Mouse (Mus musculus): ENCODE measurements around the gene Strada. TPM values are rescaled to one million over a fixed set of nuclear protein-coding genes. Genes with fewer than 3 reads are reported as not detected.

Gene Strada
- total and polyA plus RNA-seq, 2 experiments from 2014 or later, result 21.2 to 31.2 TPM

DNA sequence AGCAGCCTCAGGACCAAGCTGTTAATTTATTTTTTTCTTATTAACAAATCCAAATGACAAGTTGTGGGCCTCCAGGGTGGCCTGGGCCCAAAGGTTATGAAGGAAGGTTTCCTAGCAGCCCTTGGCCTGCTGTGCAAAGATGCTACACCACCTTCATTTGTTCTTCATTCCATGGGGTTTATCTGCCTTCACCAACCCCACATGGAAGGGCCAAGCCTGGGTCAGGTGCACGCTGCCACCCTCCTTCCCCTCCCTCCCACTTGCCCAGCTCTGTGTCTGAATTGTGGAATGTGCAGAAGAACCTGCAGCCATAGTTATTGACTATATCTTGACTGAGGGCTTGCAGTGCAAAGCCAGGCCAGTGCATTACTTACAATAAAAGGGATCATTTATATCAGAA lies 45.7 kb downstream of the Strada start:
- peaks cover 11% of the 10 kb centered on the region; the same call in 1 of the 2 replicates for H3K4me1 ChIP-seq (ENCODE audit: insufficient read depth, low read length)
- DNase-seq (ENCODE audit: low spot score) (no peak), ATAC-seq (ENCODE audit: low FRiP score) (no peak)
- H3K36me3 ChIP-seq (ENCODE audit: insufficient read depth, low read length), result peaks cover 29% of the 10 kb centered on the region
- no peak for TF ChIP-seq CTCF (IDR thresholded peaks at IDR 0.05)
- H3K9me3 ChIP-seq (ENCODE audit: low read length), result no peaks in the 10 kb centered on the region
- H3K9ac ChIP-seq (replicated peaks; ENCODE audit: low read length, poor library complexity, severe bottlenecking), result no peak overlapping the region
- no peaks in the 10 kb centered on the region for H3K27me3 ChIP-seq (ENCODE audit: insufficient read depth, low read length)
- no peak overlapping the region for H3K4me2 ChIP-seq (ENCODE audit: low read depth, low read length, poor library complexity, severe bottlenecking)
- H3K4me3 ChIP-seq (ENCODE audit: low read depth, low read length), result no peak overlapping the region
- no peak overlapping the region for H3K27ac ChIP-seq (ENCODE audit: low read depth, low read length)
- 86% methylated on average over 1 of the region's 1 CpGs for WGBS

DNA sequence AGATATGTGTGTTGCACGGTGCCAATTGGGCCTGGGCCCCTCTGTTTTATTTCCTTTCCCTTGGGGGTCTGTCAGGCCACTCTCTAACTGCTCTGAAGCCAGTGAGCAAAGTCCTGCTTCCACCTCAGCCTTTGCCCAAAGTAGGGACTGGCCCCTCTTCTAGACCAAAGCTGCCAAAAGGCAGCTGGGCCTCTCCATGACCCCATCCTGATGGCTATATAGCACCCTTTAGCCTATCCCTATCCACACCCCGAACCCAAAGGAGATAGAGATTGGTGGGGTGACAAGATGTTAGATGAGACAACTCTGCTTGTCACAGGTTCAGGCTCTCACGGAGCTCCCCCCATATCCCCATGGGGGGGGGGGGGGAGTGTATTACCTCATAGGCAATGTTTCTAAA lies 46.2 kb downstream of the Strada start:
- ATAC-seq (ENCODE audit: low FRiP score) (no peak), DNase-seq (ENCODE audit: low spot score) (no peak)
- TF ChIP-seq CTCF (IDR thresholded peaks at IDR 0.05), result no peak
- Histone ChIP-seq H3K4me3 (ENCODE audit: low read depth, low read length) (no peak overlapping the region), H3K9ac (replicated peaks; ENCODE audit: low read length, poor library complexity, severe bottlenecking) (no peak overlapping the region), H3K4me2 (ENCODE audit: low read depth, low read length, poor library complexity, severe bottlenecking) (no peak overlapping the region), H3K36me3 (ENCODE audit: insufficient read depth, low read length) (peaks cover 34% of the 10 kb centered on the region), H3K27ac (ENCODE audit: low read depth, low read length) (no peak overlapping the region), H3K27me3 (ENCODE audit: insufficient read depth, low read length) (no peaks in the 10 kb centered on the region), H3K4me1 (ENCODE audit: insufficient read depth, low read length) (peaks cover 8% of the 10 kb centered on the region; the same call in 1 of the 2 replicates), H3K9me3 (ENCODE audit: low read length) (no peaks in the 10 kb centered on the region)
- WGBS, result 66% methylated on average over 3 of the region's 3 CpGs

- WGBS, result 66% methylated on average over 2 of the region's 2 CpGs
Measured at GRCm38 (mm10) chr11:106154770-106155169, 47.2 kb downstream of the Strada start.

GRCm38 (mm10) chr11:106154091-106154490 lies 47.9 kb downstream of the Strada start:
- no peak for TF ChIP-seq CTCF (IDR thresholded peaks at IDR 0.05)
- Histone ChIP-seq H3K9me3 (ENCODE audit: low read length) (no peaks in the 10 kb centered on the region), H3K4me1 (ENCODE audit: insufficient read depth, low read length) (peaks cover 6% of the 10 kb centered on the region; the same call in 1 of the 2 replicates), H3K9ac (replicated peaks; ENCODE audit: low read length, poor library complexity, severe bottlenecking) (no peak overlapping the region), H3K36me3 (ENCODE audit: insufficient read depth, low read length) (peaks cover 51% of the 10 kb centered on the region), H3K27me3 (ENCODE audit: insufficient read depth, low read length) (no peaks in the 10 kb centered on the region), H3K4me2 (ENCODE audit: low read depth, low read length, poor library complexity, severe bottlenecking) (no peak overlapping the region), H3K27ac (ENCODE audit: low read depth, low read length) (no peak overlapping the region), H3K4me3 (ENCODE audit: low read depth, low read length) (no peak overlapping the region)
- ATAC-seq (ENCODE audit: low FRiP score) (no peak), DNase-seq (ENCODE audit: low spot score) (peak; percentile 42)
- 65% methylated on average over 5 of the region's 5 CpGs for WGBS

More at GRCm38 (mm10) chr11:106154770-106155169, 47.2 kb downstream of the Strada start:
- Histone ChIP-seq H3K9ac (replicated peaks; ENCODE audit: low read length, poor library complexity, severe bottlenecking) (no peak overlapping the region), H3K27ac (ENCODE audit: low read depth, low read length) (0 out of 2 replicates have a peak overlapping the region, but pooled peaks have one; percentile 4), H3K4me2 (ENCODE audit: low read depth, low read length, poor library complexity, severe bottlenecking) (no peak overlapping the region), H3K36me3 (ENCODE audit: insufficient read depth, low read length) (peaks cover 44% of the 10 kb centered on the region), H3K9me3 (ENCODE audit: low read length) (no peaks in the 10 kb centered on the region), H3K27me3 (ENCODE audit: insufficient read depth, low read length) (no peaks in the 10 kb centered on the region), H3K4me1 (ENCODE audit: insufficient read depth, low read length) (peaks cover 8% of the 10 kb centered on the region; the same call in 1 of the 2 replicates), H3K4me3 (ENCODE audit: low read depth, low read length) (no peak overlapping the region)
- no peak for DNase-seq (ENCODE audit: low spot score)
- no peak for ATAC-seq (ENCODE audit: low FRiP score)
- no peak for TF ChIP-seq CTCF (IDR thresholded peaks at IDR 0.05)

DNA sequence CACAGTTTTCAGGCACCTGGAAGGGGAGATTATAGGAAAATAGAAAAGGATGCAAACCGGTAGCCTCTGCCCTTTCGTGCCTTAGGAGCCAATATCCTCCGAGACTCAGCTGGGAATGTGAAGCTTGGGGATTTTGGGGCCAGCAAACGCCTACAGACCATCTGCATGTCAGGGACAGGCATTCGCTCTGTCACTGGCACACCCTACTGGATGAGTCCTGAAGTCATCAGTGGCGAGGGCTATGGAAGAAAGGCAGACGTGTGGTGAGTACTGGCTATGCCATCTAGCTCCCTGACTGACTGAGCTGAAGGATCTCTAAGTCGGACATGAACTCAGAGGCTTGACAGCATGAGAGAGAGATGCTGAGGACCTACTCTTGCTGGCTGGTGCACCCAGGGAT lies 49.8 kb downstream of the Strada start:
- H3K4me3 ChIP-seq (ENCODE audit: low read depth, low read length), result no peak overlapping the region
- no peak for ATAC-seq (ENCODE audit: low FRiP score)
- H3K27ac ChIP-seq (ENCODE audit: low read depth, low read length), result no peak overlapping the region
- H3K27me3 ChIP-seq (ENCODE audit: insufficient read depth, low read length), result no peaks in the 10 kb centered on the region
- no peak for DNase-seq (ENCODE audit: low spot score)
- H3K4me2 ChIP-seq (ENCODE audit: low read depth, low read length, poor library complexity, severe bottlenecking), result no peak overlapping the region
- no peaks in the 10 kb centered on the region for H3K4me1 ChIP-seq (ENCODE audit: insufficient read depth, low read length)
- no peak overlapping the region for H3K9ac ChIP-seq (replicated peaks; ENCODE audit: low read length, poor library complexity, severe bottlenecking)
- WGBS, result 78% methylated on average over 8 of the region's 8 CpGs
- peaks cover 60% of the 10 kb centered on the region for H3K36me3 ChIP-seq (ENCODE audit: insufficient read depth, low read length)
- H3K9me3 ChIP-seq (ENCODE audit: low read length), result no peaks in the 10 kb centered on the region
- TF ChIP-seq CTCF (IDR thresholded peaks at IDR 0.05), result no peak; the same call in 1 of the 2 replicates

DNA sequence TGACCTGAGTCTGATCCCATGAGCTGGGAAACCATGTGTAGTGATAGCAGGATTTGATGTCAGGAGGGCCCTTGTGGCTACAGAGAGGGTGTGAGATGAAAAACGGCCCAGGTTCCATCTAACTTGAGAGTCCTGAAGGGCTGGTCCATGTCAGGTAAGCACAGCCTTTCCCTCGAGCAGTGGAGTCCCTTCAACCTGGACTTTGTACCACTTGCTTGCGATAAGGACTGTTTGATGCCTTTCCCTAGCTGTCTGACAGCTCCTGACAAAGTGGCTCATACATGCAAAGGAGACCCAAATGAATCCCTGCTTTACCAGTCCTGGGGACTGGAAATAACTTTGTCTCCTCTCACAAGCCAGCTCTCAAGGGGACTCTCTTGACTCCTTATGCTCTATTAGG lies 50.7 kb downstream of the Strada start:
- Histone ChIP-seq H3K4me1 (ENCODE audit: insufficient read depth, low read length) (no peaks in the 10 kb centered on the region), H3K27me3 (ENCODE audit: insufficient read depth, low read length) (no peaks in the 10 kb centered on the region), H3K27ac (ENCODE audit: low read depth, low read length) (no peak overlapping the region), H3K9me3 (ENCODE audit: low read length) (no peaks in the 10 kb centered on the region), H3K9ac (replicated peaks; ENCODE audit: low read length, poor library complexity, severe bottlenecking) (no peak overlapping the region), H3K36me3 (ENCODE audit: insufficient read depth, low read length) (peaks cover 60% of the 10 kb centered on the region), H3K4me3 (ENCODE audit: low read depth, low read length) (no peak overlapping the region), H3K4me2 (ENCODE audit: low read depth, low read length, poor library complexity, severe bottlenecking) (no peak overlapping the region)
- ATAC-seq (ENCODE audit: low FRiP score) (no peak), DNase-seq (ENCODE audit: low spot score) (no peak)
- no peak for TF ChIP-seq CTCF (IDR thresholded peaks at IDR 0.05)
- 94% methylated on average over 3 of the region's 3 CpGs for WGBS

All from midbrain, postnatal 0 days (tissue).